Mouse (Mus musculus) gastrocnemius, adult 8-10 months (tissue): ENCODE measurements at regions not wholly inside any gene's neighbourhood (a gene's known extent, or its start where the extent isn't known, plus 50 kb on each side); places are given as distances from the start of the nearest gene placed in this dataset.
"Not testable (repeated sequence)": the region's sequence is repeated elsewhere in the genome, so short reads cannot be mapped to it uniquely, and the experiment has no call there.

ENCODE experiments used
- DNase-seq, 2 experiments: peaks; one replicate each; pipeline ENCODE4 v3.0.0; 2022; ENCODE audit warnings: low spot score in 2 of 2

DNA sequence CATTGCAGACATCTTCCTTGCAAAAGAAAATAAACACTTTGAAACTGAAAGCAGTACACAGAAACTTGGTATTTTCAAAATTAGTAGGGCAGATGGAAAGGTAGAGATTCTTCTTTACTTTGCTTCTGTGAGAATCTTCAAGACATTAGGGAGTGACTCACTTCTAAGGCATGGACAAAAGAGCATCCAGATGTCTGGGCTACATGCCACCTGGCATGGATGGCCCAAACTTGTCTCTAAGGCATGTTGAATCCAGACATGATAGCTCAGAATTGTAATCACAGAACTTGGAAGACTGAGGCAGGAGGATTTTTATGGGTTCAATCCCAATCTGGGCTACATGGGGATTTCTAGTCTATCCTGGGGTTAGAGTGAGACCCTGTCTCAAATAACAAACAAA lies 58.4 kb downstream of the Ly6f start:
- DNase-seq = peak in 1 of 2 experiments; percentile 7

- no peak for DNase-seq
These were observed 88.0 kb downstream of the Ly6f start for GRCm38 (mm10) chr15:75356050-75356735.

GRCm38 (mm10) chr15:75371618-75372017 lies 103.4 kb downstream of the Ly6f start:
- no peak for DNase-seq

- DNase-seq = no peak
These were observed 108.3 kb downstream of the Ly6f start for GRCm38 (mm10) chr15:75376391-75377100.

GRCm38 (mm10) chr15:75378136-75378535 lies 109.9 kb downstream of the Ly6f start:
- no peak for DNase-seq

GRCm38 (mm10) chr15:75379867-75380266 lies 111.6 kb downstream of the Ly6f start:
- DNase-seq = no peak

DNA sequence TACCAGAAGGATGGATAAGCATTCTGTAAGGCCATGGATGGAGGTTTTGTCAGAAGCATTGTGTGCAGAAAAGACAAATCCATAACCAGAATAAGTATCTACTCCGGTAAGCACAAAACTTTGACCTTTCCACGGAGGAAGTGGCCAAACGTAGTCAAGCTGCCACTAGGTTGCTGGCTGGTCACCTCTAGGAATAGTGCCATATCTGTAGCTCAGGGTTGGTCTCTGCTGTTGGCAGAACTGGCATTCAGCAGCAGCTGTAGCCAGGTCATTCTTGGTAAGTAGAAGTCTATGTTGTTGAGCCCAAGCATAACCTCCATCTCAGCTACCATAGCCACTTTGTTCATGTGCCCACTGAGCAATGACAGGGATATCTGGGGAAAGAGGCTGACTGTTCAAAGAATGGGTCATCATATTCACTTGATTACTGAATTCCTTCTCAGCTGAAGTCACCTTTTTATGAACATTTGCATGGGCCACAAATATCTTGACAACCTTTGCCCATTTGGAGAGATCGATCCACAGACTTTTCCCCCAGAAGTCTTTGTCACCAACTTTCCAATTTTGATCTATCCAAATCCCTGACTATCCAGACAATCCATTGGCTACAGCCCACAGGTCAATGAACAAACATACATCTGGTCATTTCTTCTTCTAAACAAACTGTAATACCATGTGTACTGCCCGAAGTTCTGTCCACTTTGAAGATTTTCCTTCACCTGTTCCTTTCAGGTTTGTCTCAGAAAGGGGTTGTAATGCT lies 114.2 kb downstream of the Ly6f start:
- DNase-seq = no peak

GRCm38 (mm10) chr15:75392924-75393464 lies 124.8 kb downstream of the Ly6f start:
- not testable (repeated sequence) for DNase-seq

DNA sequence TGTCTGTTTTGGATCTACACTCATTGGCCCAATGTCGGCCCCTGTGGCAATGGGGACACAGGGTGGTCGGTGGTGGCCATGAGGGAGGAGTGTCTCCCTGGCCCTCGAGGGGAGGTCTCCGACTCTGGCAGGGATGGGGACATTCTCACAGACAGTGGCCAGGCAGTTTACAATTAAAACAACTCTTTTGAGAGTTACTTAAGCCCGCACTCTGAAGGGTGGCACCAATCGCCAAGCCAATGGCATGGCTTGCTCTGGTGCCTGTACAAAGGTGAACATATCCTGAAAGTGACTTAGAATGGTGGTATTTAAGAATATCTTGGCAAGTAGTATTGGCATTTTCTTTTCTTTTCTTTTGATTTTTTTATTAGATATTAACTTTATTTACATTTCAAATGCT lies 129.1 kb downstream of the Ly6f start:
- DNase-seq = no peak
